Mouse (Mus musculus) stomach, postnatal 0 days (tissue): ENCODE results near the gene Dhx34.

Experiments used
- CTCF ChIP-seq: IDR thresholded peaks from 2 replicates; pipeline ENCODE4 v1.5.1; 2016; ENCODE audit warnings: antibody characterized with exemption, low read depth, mild to moderate bottlenecking, moderate library complexity
- EP300 ChIP-seq: optimal IDR thresholded peaks from 2 replicates; pipeline ENCODE3; 2016; ENCODE audit warnings: antibody characterized with exemption

DNA sequence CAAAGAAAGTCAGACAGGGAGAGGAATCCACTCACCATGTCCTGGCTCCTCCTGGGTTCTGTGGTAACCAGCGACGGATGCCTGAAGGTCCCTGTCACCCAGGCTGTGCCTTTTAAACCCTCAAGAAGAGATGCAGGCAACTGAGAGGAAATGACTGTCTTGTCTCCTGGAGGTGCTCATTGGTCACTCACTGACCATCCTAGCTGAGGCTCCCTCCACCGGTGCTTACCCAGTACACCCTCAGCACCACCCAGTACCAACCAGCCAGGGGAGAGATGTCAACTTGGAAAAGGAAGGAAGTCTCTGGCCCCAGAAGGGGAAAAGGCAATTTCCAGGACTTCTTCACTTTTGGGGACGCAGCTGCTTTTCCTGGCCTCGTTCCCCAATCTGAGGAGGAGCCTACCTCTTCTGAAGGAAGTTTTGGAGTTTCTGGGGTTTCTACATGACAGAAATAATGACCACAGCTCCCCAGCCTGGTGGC lies 37.3 kb upstream of the Dhx34 start, which contains the start of gene C5ar1:
- TF ChIP-seq CTCF (no peak), EP300 (no peak)
